Mouse (Mus musculus): ENCODE results near the gene Rac1. TPM values are rescaled to one million over a fixed set of nuclear protein-coding genes. Genes with fewer than 3 reads are reported as not detected.
A peak's percentile ranks its signal among the peaks of the same experiment; 100 is the strongest.

Rac1 gene
- polyA plus RNA-seq, 1 experiment from 2014 or later: 473 TPM

- no peak for DNase-seq (ENCODE audit: low spot score)
- no peak overlapping the region for H3K27ac ChIP-seq
- H3K4me3 ChIP-seq: no peak overlapping the region
- no peaks in the 10 kb centered on the region for H3K27me3 ChIP-seq (ENCODE audit: low read depth, poor library complexity, severe bottlenecking)
- no peaks in the 10 kb centered on the region for H3K9me3 ChIP-seq (replicated peaks)
- 95% methylated on average over 6 of the region's 6 CpGs for WGBS
- peaks cover 93% of the 10 kb centered on the region for H3K36me3 ChIP-seq
- H3K4me1 ChIP-seq: no peaks in the 10 kb centered on the region
Observed at GRCm38 (mm10) chr5:143476013-143476412, 51.8 kb downstream of the Rac1 start.

DNA sequence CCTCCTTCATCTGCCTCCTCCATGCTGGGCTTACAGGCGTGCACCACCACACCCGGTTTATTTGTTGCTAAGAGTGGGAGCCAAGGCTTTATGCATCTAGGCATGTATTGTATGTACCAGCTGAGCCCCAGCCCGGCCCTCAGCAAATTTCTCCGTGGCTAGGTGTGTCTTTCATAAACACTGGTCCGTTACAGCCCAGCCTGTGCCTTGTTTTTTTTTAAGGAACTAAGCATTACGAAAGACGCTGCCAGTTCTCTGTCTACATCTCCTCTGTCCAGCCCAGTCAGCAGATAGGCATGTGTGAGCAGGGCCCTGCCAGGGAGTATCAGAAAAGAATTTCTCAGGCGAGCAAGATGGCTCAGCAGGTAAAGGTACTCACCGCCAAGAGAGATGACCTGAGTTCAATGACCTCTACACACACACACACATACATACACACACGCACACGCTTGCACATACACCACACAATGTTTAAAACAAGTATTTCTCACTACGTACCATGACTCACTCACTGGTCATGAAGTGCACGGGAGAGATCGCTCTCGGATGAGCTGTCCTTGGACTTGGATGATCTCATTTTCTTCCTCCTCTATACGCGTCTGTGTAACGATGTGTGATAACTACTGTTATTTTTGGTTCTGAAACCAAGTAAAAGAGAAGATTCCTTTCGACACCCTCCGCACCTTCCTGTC lies 52.5 kb downstream of the Rac1 start:
- H3K27ac ChIP-seq: no peak overlapping the region
- H3K27me3 ChIP-seq (ENCODE audit: low read depth, poor library complexity, severe bottlenecking): no peaks in the 10 kb centered on the region
- WGBS: 95% methylated on average over 20 of the region's 20 CpGs
- peaks cover 94% of the 10 kb centered on the region for H3K36me3 ChIP-seq
- DNase-seq (ENCODE audit: low spot score): no peak
- no peaks in the 10 kb centered on the region for H3K4me1 ChIP-seq
- no peak overlapping the region for H3K4me3 ChIP-seq
- H3K9me3 ChIP-seq (replicated peaks): no peaks in the 10 kb centered on the region

- H3K36me3 ChIP-seq: peaks cover 94% of the 10 kb centered on the region
- no peaks in the 10 kb centered on the region for H3K4me1 ChIP-seq
- no peak overlapping the region for H3K27ac ChIP-seq
- no peaks in the 10 kb centered on the region for H3K27me3 ChIP-seq (ENCODE audit: low read depth, poor library complexity, severe bottlenecking)
- no peaks in the 10 kb centered on the region for H3K9me3 ChIP-seq (replicated peaks)
- no peak for DNase-seq (ENCODE audit: low spot score)
- no peak overlapping the region for H3K4me3 ChIP-seq
- WGBS: 84% methylated on average over 8 of the region's 9 CpGs
Observed at GRCm38 (mm10) chr5:143471953-143472618, 55.8 kb downstream of the Rac1 start.

- no peak overlapping the region for H3K4me3 ChIP-seq
- H3K9me3 ChIP-seq (replicated peaks): no peaks in the 10 kb centered on the region
- DNase-seq (ENCODE audit: low spot score): no peak
- no peak overlapping the region for H3K27ac ChIP-seq
- 96% methylated on average over 3 of the region's 3 CpGs for WGBS
- H3K27me3 ChIP-seq (ENCODE audit: low read depth, poor library complexity, severe bottlenecking): no peaks in the 10 kb centered on the region
- H3K4me1 ChIP-seq: no peaks in the 10 kb centered on the region
- H3K36me3 ChIP-seq: peaks cover 88% of the 10 kb centered on the region
Observed at GRCm38 (mm10) chr5:143471165-143471546, 56.7 kb downstream of the Rac1 start.

DNA sequence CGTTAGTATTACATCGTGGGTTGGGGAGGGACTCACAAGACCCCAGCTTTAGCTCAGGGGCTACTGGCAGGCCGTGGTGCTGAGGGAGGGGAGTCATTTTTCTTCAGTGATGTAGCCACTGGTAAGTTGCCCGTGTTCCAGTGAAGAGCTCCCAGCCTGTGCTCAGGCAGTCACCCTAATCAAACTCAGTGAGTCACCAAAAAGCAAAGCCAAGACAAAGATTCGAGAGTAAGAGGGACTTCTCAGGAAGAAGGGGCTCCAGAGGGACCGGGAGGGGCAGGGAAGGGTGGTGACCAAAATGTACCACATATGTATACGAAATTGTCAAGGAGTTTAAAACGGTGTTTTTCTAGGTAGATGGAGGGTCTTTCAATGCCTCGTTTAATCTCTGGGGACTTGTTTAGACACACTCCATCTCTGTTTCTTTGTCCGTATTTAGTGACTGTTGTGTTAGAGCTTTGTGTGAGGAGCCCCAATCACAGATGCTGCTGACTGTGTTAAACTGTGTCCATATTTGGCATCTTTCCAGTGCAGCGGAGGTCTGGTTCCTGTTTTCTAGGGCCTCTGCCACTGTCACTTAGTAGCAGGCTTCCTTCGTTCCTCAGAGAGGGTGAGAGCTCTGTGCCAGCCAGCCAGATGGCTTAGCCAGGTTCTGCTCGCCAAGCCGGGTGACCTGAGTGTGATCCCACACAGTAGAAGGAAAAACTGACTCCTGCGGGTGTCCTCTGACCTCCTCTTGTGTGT lies 57.2 kb downstream of the Rac1 start:
- WGBS: 91% methylated on average over 15 of the region's 15 CpGs
- 0 out of 2 replicates have a peak, but pooled peaks cover 2% of the 10 kb centered on the region for H3K27me3 ChIP-seq (ENCODE audit: low read depth, poor library complexity, severe bottlenecking)
- H3K4me1 ChIP-seq: peaks cover 4% of the 10 kb centered on the region; the same call in 1 of the 2 replicates
- no peak for DNase-seq (ENCODE audit: low spot score)
- peaks cover 83% of the 10 kb centered on the region for H3K36me3 ChIP-seq
- no peak overlapping the region for H3K27ac ChIP-seq
- H3K4me3 ChIP-seq: no peak overlapping the region
- H3K9me3 ChIP-seq (replicated peaks): no peaks in the 10 kb centered on the region

- Histone ChIP-seq H3K27ac (no peak overlapping the region), H3K4me1 (peaks cover 12% of the 10 kb centered on the region), H3K4me3 (no peak overlapping the region), H3K27me3 (ENCODE audit: low read depth, poor library complexity, severe bottlenecking) (0 out of 2 replicates have a peak, but pooled peaks cover 6% of the 10 kb centered on the region), H3K9me3 (replicated peaks) (no peaks in the 10 kb centered on the region), H3K36me3 (peaks cover 73% of the 10 kb centered on the region)
- DNase-seq (ENCODE audit: low spot score): no peak
- 94% methylated on average over 8 of the region's 8 CpGs for WGBS
Observed at GRCm38 (mm10) chr5:143469628-143470027, 58.2 kb downstream of the Rac1 start.

DNA sequence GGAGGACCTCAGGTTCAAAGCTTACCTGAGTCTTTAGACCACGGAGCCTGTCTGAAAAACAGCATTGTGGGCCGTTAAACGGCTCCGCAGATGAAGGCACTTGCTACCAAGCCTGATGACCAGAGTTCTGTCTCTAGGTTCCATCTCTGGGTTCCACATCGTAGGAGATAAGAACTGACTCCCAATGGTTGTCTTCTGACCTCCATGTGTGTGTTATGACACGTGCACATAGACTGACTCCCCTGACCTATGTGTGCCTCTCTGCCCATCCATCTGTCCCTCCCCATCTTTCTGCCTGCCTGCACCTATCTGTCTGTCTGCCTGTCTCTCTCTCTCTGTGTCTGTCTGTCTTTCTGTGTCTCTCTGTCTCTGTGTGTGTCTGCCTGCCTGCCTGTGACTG lies 59.9 kb downstream of the Rac1 start:
- Histone ChIP-seq H3K4me3 (no peak overlapping the region), H3K27me3 (ENCODE audit: low read depth, poor library complexity, severe bottlenecking) (0 out of 2 replicates have a peak, but pooled peaks cover 11% of the 10 kb centered on the region), H3K36me3 (peaks cover 56% of the 10 kb centered on the region), H3K4me1 (peaks cover 19% of the 10 kb centered on the region), H3K9me3 (replicated peaks) (no peaks in the 10 kb centered on the region), H3K27ac (no peak overlapping the region)
- 94% methylated on average over 6 of the region's 6 CpGs for WGBS
- DNase-seq (ENCODE audit: low spot score): no peak

GRCm38 (mm10) chr5:143466891-143467669 lies 60.8 kb downstream of the Rac1 start:
- H3K4me3 ChIP-seq: no peak overlapping the region

GRCm38 (mm10) chr5:143465156-143466085 lies 62.4 kb downstream of the Rac1 start:
- Histone ChIP-seq H3K9me3 (replicated peaks) (no peaks in the 10 kb centered on the region), H3K27ac (no peak overlapping the region), H3K4me3 (peak overlapping the region; percentile 70), H3K4me1 (peaks cover 19% of the 10 kb centered on the region), H3K27me3 (ENCODE audit: low read depth, poor library complexity, severe bottlenecking) (0 out of 2 replicates have a peak, but pooled peaks cover 15% of the 10 kb centered on the region), H3K36me3 (peaks cover 33% of the 10 kb centered on the region)
- WGBS: 32% methylated on average over 23 of the region's 23 CpGs
- no peak for DNase-seq (ENCODE audit: low spot score)

More at GRCm38 (mm10) chr5:143466891-143467669, 60.8 kb downstream of the Rac1 start:
- 0 out of 2 replicates have a peak, but pooled peaks cover 15% of the 10 kb centered on the region for H3K27me3 ChIP-seq (ENCODE audit: low read depth, poor library complexity, severe bottlenecking)
- no peaks in the 10 kb centered on the region for H3K9me3 ChIP-seq (replicated peaks)
- H3K4me1 ChIP-seq: peaks cover 19% of the 10 kb centered on the region
- 93% methylated on average over 23 of the region's 23 CpGs for WGBS
- peaks cover 48% of the 10 kb centered on the region for H3K36me3 ChIP-seq
- DNase-seq (ENCODE audit: low spot score): no peak
- no peak overlapping the region for H3K27ac ChIP-seq

- Histone ChIP-seq H3K9me3 (replicated peaks) (no peaks in the 10 kb centered on the region), H3K4me3 (peak overlapping the region; percentile 70), H3K4me1 (peaks cover 19% of the 10 kb centered on the region), H3K36me3 (peaks cover 27% of the 10 kb centered on the region), H3K27me3 (ENCODE audit: low read depth, poor library complexity, severe bottlenecking) (0 out of 2 replicates have a peak, but pooled peaks cover 15% of the 10 kb centered on the region), H3K27ac (peak overlapping the region; percentile 78)
- WGBS: under 1% methylated on average over 20 of the region's 20 CpGs
- DNase-seq (ENCODE audit: low spot score): no peak
Observed at GRCm38 (mm10) chr5:143464757-143465118, 63.1 kb downstream of the Rac1 start.

GRCm38 (mm10) chr5:143464100-143464756 lies 63.6 kb downstream of the Rac1 start, which contains the start of gene Daglb:
Gene Daglb (plus strand): TSS chr5:143464584.
- Histone ChIP-seq H3K27me3 (ENCODE audit: low read depth, poor library complexity, severe bottlenecking) (0 out of 2 replicates have a peak, but pooled peaks cover 15% of the 10 kb centered on the region), H3K4me1 (peaks cover 19% of the 10 kb centered on the region), H3K4me3 (peak within 1 kb of the TSS; percentile 70), H3K9me3 (replicated peaks) (no peaks in the 10 kb centered on the region), H3K36me3 (peaks cover 23% of the 10 kb centered on the region), H3K27ac (peak within 1 kb of the TSS; percentile 78)
- 2% methylated on average over 43 of the region's 43 CpGs for WGBS
- peak; percentile 90 for DNase-seq (ENCODE audit: low spot score)
